Mouse (Mus musculus) mesoderm, embryonic 11.5 days (tissue): ENCODE data around the gene Bmp8b.
"Not testable (repeated sequence)": the region's sequence is repeated elsewhere in the genome, so short reads cannot be mapped to it uniquely, and the experiment has no call there.

Source experiments
- DNase-seq: peaks from one replicate; pipeline ENCODE4 v3.0.0-alpha.2; 2012; ENCODE audit warnings: low read depth, low spot score

The Bmp8b gene

GRCm38 (mm10) chr4:123104651-123105450, at the start of gene Bmp8b:
Bmp8b (plus strand) TSS chr4:123105165.
- no peak for DNase-seq

DNA sequence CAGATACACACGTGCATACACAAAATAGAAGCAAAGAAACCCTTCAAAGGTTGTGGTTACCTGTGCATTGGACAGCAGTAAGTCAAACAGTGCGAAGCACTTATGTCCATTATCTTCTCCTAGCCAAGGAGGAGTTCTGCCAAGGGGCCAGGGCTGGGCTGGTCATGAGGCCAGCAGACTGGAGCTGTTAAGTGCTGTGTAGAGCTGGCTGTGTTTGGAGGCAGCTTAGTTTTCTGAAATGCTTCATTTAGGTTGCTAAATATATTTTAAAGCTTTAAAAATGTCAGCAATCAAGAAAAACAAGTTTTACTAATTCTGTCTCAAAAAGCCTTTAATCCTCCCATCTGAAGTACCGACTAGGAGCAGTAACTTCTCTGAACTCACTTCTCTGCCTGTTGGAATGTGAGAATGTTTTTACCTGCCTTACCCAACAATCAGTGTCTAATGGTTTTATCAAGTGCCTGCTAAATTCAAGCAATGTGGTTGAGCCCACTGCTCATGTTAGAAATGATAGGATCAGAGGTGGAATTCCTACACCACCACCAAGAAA, 48.3 kb upstream of the Bmp8b start:
- DNase-seq = no peak

DNA sequence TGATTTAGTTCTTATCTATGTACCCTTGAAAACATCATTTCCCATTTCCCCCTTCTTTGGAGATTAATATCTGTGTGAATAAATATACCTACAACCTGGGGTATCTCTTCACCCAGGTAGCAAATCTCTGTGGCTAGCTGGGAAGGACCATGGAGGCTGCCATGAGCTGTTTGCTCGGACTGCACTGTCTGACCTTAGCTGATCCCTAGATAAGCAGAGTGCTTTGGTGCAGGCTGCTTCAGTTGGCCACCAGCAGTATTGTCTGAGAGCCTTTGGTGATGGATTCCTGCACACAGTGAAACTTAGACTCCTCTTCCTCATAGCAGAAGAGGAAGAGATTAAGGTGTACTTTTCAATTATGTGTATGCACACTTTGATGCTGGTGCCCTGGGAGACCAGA, 47.0 kb upstream of the Bmp8b start:
- DNase-seq = no peak

DNA sequence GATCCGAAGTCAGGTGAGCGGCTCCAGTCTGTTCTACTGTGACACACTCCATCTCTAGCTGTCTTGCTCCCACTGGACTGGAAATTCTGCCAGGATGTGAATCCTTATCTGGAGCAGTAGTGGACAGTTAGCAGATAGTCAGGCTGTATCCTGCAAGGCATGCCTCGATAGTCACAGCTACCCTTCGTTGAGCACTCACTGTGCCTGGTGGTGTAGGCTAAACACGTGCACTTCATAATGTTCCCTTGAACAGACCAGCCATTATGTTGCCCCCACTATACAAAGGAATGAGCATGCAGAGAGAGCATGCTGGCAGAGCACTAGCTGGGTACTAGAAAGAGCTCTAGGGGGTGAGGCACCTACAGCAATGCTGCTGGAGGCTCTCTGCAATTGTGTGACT, 43.2 kb upstream of the Bmp8b start:
- DNase-seq = no peak

GRCm38 (mm10) chr4:123068646-123069045, 36.3 kb upstream of the Bmp8b start:
- DNase-seq = no peak

DNA sequence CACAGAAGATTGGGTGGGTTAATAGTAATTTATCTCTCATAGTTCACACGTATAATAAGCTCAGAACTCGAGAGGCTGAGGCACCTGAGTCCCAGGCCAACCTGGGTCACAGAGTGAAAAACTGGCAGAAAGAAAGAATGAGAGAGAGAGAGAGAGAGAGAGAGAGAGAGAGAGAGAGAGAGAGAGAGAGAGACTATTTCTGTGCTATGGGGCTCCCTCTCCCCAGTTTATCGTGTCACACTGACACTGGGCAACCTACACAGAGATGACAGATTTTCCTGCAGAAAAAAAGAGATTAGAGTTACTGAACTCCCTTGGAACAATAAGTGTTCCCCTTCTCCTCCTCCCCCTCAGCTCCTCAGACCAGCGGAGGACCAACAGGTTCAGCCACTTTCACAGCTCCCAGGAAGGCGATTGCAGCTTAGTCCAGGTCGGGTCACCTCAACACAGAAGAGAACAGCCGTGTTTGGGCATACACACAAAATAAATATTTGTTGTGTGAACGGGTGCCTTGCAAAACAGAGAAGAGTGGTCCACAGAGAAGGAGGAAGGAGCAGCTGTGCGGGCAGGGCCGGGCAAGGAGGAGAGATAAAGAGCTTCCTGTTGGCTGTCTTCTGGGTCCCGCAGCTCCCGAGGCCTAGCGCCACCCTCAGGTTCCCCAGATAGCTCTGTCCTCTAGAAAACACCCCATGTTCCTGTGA, 33.5 kb upstream of the Bmp8b start:
- peak; percentile 42 for DNase-seq

- DNase-seq = no peak
These were observed 28.0 kb upstream of the Bmp8b start for GRCm38 (mm10) chr4:123076928-123077327.

DNA sequence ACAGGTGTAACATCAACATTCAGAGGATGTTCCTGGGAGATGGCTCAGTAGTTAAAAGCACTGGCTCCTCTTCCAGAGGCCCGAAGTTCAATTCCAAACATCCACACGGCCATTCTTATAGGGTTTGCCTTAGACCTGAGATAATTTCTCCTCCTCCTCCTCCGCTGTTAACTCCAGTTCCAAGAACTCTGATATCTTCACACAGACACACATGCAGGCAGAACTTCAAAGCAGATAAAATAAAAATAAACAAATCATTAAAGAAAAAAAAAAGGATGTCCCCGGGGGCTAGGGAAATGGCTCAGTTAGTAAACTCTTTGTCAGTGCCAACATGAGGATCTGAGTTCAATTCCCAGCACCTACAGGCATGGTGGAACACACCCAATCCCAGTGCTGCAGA, 26.7 kb upstream of the Bmp8b start:
- DNase-seq = no peak

DNA sequence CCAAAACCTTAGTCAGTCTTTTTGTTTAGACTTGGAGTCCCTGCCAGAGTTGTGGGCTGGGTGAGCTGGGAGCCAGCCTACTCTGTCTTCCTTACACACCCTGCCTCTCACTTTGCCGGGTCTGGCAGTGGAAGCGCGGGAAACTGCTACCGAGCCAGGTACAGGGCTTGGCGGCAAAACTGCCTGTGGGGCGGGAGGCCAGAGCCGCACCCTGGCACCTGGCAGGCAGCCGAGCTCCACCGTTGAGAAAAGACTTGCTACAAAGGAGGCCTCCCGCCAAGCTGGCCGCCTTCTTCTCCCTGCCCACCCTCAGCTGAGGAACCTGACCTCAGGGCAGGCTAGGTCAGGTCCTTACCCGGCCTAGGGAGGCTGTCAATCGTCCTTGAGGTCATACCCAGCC, 24.2 kb upstream of the Bmp8b start:
- no peak for DNase-seq

GRCm38 (mm10) chr4:123082283-123083163, 22.4 kb upstream of the Bmp8b start:
- DNase-seq = peak; percentile 79

GRCm38 (mm10) chr4:123083323-123083902, 21.6 kb upstream of the Bmp8b start:
- DNase-seq = no peak

DNA sequence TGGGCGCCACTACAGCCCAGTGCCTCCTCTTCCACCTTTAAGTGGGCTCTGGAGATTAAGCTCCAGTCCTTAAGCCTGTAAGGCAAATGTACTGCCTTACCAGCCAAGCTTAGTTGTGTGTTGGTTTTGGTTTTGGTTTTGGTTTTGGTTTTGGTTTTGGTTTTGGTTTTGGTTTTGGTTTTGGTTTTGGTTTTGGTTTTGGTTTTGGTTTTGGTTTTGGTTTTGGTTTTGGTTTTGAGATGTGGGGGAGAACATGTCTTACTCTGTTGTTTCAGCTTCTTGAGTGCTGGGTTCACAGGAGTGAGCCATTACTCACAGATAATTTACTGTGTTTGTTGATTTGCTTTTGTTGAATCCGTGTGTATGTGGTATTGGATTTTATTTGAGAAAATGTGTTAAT, 19.7 kb upstream of the Bmp8b start:
- DNase-seq = no peak

- no peak for DNase-seq
These were observed 18.6 kb upstream of the Bmp8b start for GRCm38 (mm10) chr4:123086381-123086780.

- no peak for DNase-seq
These were observed 12.3 kb upstream of the Bmp8b start for GRCm38 (mm10) chr4:123092621-123093020.

DNA sequence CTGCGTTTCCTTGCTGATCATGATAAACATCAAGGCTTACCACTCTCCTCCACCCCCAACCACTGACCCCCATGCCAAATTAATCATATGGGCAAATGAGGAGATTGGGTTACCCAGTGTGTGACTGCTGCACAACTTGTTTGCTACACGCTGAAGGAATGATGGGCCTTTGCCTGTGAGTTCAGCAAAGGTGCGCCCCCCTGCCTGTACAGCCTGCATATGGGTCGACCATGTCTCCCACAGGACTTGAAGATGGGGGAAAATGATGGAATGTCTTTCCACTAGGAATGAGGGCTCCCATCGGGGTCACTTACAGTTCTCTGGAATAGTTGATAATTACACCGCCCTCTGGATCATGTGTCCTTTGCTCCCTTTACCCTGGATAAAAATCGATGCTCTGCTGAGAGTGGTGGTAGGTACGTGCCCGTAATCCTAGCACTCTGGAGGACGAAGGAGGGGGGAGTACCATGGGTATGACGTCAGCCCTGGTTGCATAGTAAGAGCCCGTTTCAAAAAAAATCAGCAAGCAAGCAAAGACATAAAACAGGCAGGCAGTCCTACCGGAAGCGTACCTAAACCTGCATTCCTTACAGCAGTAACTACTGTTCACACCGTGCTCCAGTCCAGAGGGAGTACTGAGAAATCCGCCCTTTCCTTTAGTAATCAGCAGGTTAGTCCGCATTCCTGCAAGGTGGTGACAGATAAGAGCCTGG, 11.7 kb upstream of the Bmp8b start:
- DNase-seq = no peak

GRCm38 (mm10) chr4:123093869-123094268, 11.1 kb upstream of the Bmp8b start:
- no peak for DNase-seq

DNA sequence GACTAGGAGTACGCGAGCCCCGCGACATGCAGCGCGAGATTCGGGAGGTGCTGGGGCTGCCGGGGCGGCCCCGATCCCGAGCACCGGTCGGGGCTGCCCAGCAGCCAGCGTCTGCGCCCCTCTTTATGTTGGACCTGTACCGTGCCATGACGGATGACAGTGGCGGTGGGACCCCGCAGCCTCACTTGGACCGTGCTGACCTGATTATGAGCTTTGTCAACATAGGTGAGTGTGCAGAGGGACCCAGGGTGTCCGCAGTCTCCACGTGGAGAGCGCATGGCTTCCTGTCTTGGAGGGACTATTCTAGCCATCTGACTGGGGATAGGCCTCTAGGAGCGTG, 456 bp downstream of the Bmp8b start:
- no peak for DNase-seq

DNA sequence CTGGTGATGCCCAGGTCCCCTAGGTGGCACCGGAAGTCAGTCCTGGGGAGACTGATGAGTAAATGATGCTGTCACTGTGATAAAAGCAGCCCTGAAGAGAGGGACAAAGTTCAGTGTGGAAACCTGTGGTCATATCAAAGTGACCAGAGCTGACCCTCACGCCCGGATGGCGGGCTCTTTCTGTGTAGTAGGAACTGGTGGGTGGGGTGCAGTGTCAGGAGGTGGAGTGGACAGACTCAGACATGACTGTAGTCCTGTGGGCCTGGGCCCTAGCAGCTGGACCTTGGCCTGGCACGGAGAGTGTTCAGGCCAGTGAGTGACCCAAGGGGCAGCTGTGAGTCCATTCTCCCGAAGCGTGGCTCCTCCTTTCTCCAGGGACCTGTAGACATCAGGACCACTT, 964 bp downstream of the Bmp8b start:
- not testable (repeated sequence) for DNase-seq

GRCm38 (mm10) chr4:123106864-123107263, 1.9 kb downstream of the Bmp8b start:
- no peak for DNase-seq

DNA sequence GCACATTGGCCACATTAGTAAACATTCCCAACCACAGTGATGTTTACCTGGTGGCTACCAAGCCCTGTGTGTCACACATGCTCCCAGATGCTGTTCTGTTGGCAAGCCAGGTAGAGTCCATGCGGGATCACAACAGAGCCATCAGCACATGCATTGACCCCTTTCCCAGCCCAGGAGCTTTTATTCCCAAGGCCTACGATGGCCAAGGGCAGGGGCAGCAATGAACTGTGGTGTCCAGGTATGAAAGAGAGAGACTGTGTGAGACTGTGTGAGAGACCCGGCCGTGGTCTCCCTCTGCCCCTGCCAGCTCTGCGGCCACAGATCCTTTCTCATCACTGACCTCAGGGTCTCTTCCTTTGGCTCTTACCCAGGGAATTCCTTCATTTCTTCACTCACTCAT, 3.1 kb downstream of the Bmp8b start:
- no peak for DNase-seq

DNA sequence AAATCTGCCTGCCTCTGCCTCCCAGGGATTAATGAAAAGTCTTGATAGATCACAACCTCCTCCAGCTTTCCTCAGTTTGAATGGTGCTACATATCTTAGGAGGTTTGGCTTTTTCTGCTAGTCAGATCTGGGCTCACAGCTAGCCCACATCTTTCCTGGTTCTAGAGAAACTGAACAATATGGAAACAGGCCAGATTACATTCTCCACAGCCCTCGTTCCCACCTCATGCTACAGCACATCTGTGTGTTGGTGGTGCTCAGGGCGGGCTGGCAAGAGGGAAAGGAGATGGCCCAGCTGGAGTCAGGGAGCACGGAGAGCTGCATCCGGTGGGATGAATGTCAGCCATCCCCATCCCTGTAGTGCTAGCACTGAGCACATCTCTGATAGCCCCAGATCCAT, 5.8 kb downstream of the Bmp8b start:
- no peak for DNase-seq
